ENCODE assay signal across 12 mouse cellular contexts in the genomic region with DNA sequence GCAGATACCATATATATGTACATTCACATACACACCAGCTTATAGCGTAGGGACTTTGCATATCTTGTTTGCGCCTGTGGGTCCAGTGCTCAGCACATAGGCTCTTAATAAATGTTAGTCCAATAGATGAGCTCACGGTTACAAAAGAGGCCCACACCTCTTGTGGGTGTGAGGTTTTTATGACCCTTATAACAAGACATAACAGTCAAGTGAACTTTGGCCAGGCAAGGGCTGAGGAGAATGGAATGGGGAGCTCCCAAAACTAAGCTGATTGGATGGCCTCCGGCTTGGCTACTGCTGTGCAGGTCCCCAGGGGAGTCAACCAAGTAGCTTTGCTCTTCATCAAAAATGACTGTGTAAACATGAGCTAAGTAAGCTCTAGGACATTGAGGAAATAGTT.
A peak's percentile ranks its signal among the peaks of the same experiment; 100 is the strongest.
DNase-seq lines count a peak whose midpoint lies in the region; ATAC-seq lines count a peak whose summit lies in the region.
"Had no signal": no experiment of that assay in that cellular context is flagged by ENCODE, and none has a peak within 500 bp of the region (broad histone marks: within the 10 kb centered on the region; RNA-seq: fewer than 3 reads in every experiment).

No protein-coding gene starts in this region.

- H3K4me3 ChIP-seq in heart, embryonic 10.5 days: no peak overlapping the region
- H3K4me3 ChIP-seq in brown adipose tissue, adult 24 weeks (ENCODE audit: insufficient read depth, low read depth, low read length): no peak overlapping the region
- no peak overlapping the region for H3K4me3 ChIP-seq in intestine, embryonic 14.5 days (ENCODE audit: low read depth, low read length)
- no peak overlapping the region for H3K4me3 ChIP-seq in forebrain, embryonic 14.5 days (ENCODE audit: low read depth, low read length)
- H3K4me3 ChIP-seq: hindbrain, embryonic 10.5 days; midbrain, embryonic 15.5 days; neural tube, embryonic 12.5 days had no signal

- DNase-seq in heart, postnatal 14 days: peak; percentile 21 to 38
- no peak for DNase-seq in heart, embryonic 10.5 days (ENCODE audit: low spot score)
- DNase-seq in intestine, embryonic 14.5 days (ENCODE audit: low spot score): no peak
- DNase-seq in kidney, postnatal 4 days: peak; percentile 30 to 37
- no peak for DNase-seq in forebrain, embryonic 14.5 days (ENCODE audit: low spot score)
- no peak for DNase-seq in c-Kit-positive CD71-positive TER-119-positive erythroid progenitor cells, embryonic 14.5 days (ENCODE audit: low spot score)
- no peak for DNase-seq in yolk sac, embryonic 10.5 days (ENCODE audit: low spot score)
- DNase-seq: thymus, adult 2 months had no signal

- no peaks in the 10 kb centered on the region for H3K9me3 ChIP-seq in heart, embryonic 10.5 days
- no peaks in the 10 kb centered on the region for H3K9me3 ChIP-seq in intestine, embryonic 14.5 days (ENCODE audit: control insufficient read depth, low read length)
- no peaks in the 10 kb centered on the region for H3K9me3 ChIP-seq in forebrain, embryonic 14.5 days (replicated peaks; ENCODE audit: control insufficient read depth, low read length)
- H3K9me3 ChIP-seq: hindbrain, embryonic 10.5 days; midbrain, embryonic 15.5 days; neural tube, embryonic 12.5 days had no signal

- peak; percentile 90 for ATAC-seq in intestine, embryonic 14.5 days (replicated peaks; ENCODE audit: low FRiP score, low TSS enrichment, low read depth)
- no peak for ATAC-seq in forebrain, embryonic 14.5 days
- ATAC-seq: midbrain, embryonic 15.5 days had no signal

- intact Hi-C loops in heart, postnatal 14 days (cut with DNase I): no loop called here

- 84% methylated on average over 4 of the region's 4 CpGs for WGBS in heart, embryonic 10.5 days
- WGBS in intestine, embryonic 14.5 days: 48% methylated on average over 4 of the region's 4 CpGs
- WGBS in forebrain, embryonic 14.5 days: 88% methylated on average over 4 of the region's 4 CpGs

- H3K27me3 ChIP-seq in heart, embryonic 10.5 days (ENCODE audit: insufficient read depth, poor library complexity, severe bottlenecking): no peaks in the 10 kb centered on the region
- no peaks in the 10 kb centered on the region for H3K27me3 ChIP-seq in intestine, embryonic 14.5 days (replicated peaks; ENCODE audit: control insufficient read depth, insufficient read depth, low read length)
- H3K27me3 ChIP-seq in forebrain, embryonic 14.5 days (replicated peaks; ENCODE audit: control insufficient read depth, insufficient read depth, low read length): no peaks in the 10 kb centered on the region
- H3K27me3 ChIP-seq: midbrain, embryonic 15.5 days had no signal

- peaks cover 5% of the 10 kb centered on the region; the same call in 1 of the 2 replicates for H3K4me1 ChIP-seq in heart, embryonic 10.5 days
- no peaks in the 10 kb centered on the region for H3K4me1 ChIP-seq in brown adipose tissue, adult 24 weeks (ENCODE audit: control insufficient read depth, insufficient read depth, insufficient read length, low read length)
- peaks cover 9% of the 10 kb centered on the region; the same call in 1 of the 2 replicates for H3K4me1 ChIP-seq in intestine, embryonic 14.5 days (replicated peaks; ENCODE audit: control insufficient read depth, insufficient read depth, low read length)
- peaks cover 4% of the 10 kb centered on the region; the same call in 1 of the 2 replicates for H3K4me1 ChIP-seq in forebrain, embryonic 14.5 days (ENCODE audit: control insufficient read depth, insufficient read depth, low read length)

- no peak overlapping the region for H3K27ac ChIP-seq in heart, embryonic 10.5 days
- 0 out of 2 replicates have a peak overlapping the region, but pooled peaks have one; percentile 4 for H3K27ac ChIP-seq in brown adipose tissue, adult 24 weeks (replicated peaks; ENCODE audit: low read depth, low read length)
- 0 out of 2 replicates have a peak overlapping the region, but pooled peaks have one; percentile 27 for H3K27ac ChIP-seq in intestine, embryonic 14.5 days (ENCODE audit: low read depth)
- no peak overlapping the region for H3K27ac ChIP-seq in forebrain, embryonic 14.5 days (ENCODE audit: low read depth, low read length)
- H3K27ac ChIP-seq: hindbrain, embryonic 10.5 days; midbrain, embryonic 15.5 days; neural tube, embryonic 12.5 days had no signal

- H3K4me2 ChIP-seq in intestine, embryonic 14.5 days (ENCODE audit: low read length): no peak overlapping the region
- no peak overlapping the region for H3K4me2 ChIP-seq in forebrain, embryonic 14.5 days (ENCODE audit: low read length)
- H3K4me2 ChIP-seq: midbrain, embryonic 15.5 days; neural tube, embryonic 12.5 days had no signal

- H3K9ac ChIP-seq in intestine, embryonic 14.5 days (ENCODE audit: low read length): no peak overlapping the region
- H3K9ac ChIP-seq in forebrain, embryonic 14.5 days (ENCODE audit: low read length): no peak overlapping the region
- H3K9ac ChIP-seq: midbrain, embryonic 15.5 days; neural tube, embryonic 12.5 days had no signal

- no peaks in the 10 kb centered on the region for H3K36me3 ChIP-seq in heart, embryonic 10.5 days
- no peaks in the 10 kb centered on the region for H3K36me3 ChIP-seq in intestine, embryonic 14.5 days (ENCODE audit: control insufficient read depth, insufficient read depth, low read length)
- H3K36me3 ChIP-seq in forebrain, embryonic 14.5 days (ENCODE audit: control insufficient read depth, insufficient read depth, low read length): no peaks in the 10 kb centered on the region
- H3K36me3 ChIP-seq: hindbrain, embryonic 10.5 days; midbrain, embryonic 15.5 days; neural tube, embryonic 12.5 days had no signal

Comparison
In these comparisons a context has a peak if more than half of its experiments do, and no peak if none do; other contexts are left out.
1. DNase-seq: peak in heart, postnatal 14 days (2 of 2) and kidney, postnatal 4 days (2 of 2); none in heart, embryonic 10.5 days (single experiment), intestine, embryonic 14.5 days (single experiment), forebrain, embryonic 14.5 days (single experiment), c-Kit-positive CD71-positive TER-119-positive erythroid progenitor cells, embryonic 14.5 days (single experiment) and yolk sac, embryonic 10.5 days (single experiment).
2. H3K27ac ChIP-seq: peak in brown adipose tissue, adult 24 weeks (single experiment) and intestine, embryonic 14.5 days (single experiment); none in heart, embryonic 10.5 days (single experiment) and forebrain, embryonic 14.5 days (single experiment).